Mouse (Mus musculus) embryonic fibroblast, embryonic 13.5 days (primary cell): ENCODE measurements around the gene Dvl2.

Experiments
- CTCF ChIP-seq: IDR thresholded peaks from 2 replicates; pipeline ENCODE4 v1.5.1; 2011; ENCODE audit warnings: mild to moderate bottlenecking, control low read depth, low read length, moderate library complexity, borderline replicate concordance; ENCODE audit not compliant: insufficient read depth
- POLR2A ChIP-seq: IDR thresholded peaks from 2 replicates; pipeline ENCODE4 v1.6.1; 2011; ENCODE audit warnings: low read depth, mild to moderate bottlenecking, control low read depth, low read length, moderate library complexity

DNA sequence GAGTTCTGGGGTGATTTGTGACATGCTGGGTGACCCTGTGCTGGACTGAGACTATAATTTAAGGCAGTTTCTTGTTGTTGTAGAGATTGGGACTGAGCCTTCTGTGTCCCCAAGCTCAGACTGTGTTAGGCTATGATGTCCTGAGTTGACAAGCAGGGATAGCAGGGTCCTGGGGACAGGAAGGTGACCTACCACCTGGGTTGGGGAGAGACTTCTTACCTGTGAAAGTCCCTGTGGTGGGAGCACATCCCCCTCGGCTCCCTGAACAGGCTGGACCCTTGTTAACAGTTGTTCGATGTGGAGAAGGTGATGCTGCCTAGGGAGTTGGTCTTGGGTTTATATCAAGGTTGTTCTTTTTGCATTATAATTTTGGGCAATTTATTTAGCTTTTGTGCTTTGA lies 2.1 kb downstream of the Dvl2 start:
- TF ChIP-seq CTCF (no peak), POLR2A (no peak)
